ENCODE assay signal across 8 mouse cellular contexts in the genomic region with DNA sequence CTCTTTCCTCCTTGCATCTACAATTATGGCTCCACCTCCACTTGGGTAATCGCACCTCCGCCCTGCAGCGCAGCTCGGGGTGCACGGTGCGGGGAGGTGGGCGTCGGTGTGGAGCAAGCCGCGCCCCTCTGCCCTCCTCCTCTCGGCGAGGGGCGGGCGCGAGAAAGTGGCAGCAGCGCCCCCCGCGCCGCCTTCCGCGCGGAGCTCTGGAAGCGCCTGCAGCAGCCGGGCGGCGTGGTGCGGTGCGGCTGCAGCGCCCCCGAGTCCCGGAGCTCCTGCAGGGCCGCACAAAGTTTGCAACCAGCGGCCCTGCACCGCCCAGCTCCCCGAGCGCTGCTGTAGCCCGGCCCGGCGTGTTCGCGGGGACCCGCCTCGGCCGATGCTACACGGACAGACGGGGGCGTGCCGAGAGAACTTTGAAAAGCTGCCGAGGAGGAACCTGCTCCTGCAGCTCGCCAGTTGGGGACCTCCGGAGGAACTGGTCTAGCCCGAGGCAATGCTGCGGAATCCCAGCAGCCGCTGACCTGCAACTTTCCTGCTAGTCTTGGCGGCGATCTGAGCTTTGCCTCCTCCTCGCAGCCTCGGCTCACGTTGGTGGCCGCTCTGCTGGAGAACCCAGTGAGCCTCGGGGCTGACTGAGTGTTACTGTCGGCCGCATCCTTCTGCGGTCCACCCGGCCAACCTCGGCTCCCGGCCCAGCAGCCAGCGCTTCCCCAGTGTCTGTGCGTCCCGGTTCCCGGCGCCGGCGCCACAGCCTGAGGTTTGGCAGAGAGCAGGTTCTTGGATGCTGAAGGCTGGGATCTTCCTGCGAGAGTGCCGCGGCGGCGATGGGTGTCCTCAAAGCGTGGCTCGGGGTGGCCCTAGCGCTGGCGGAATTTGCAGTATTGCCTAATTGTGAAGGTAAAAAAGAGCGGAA. TPM values are rescaled to one million over a fixed set of nuclear protein-coding genes. Genes with fewer than 3 reads are reported as not detected.
DNase-seq lines count a peak whose midpoint lies in the region; ATAC-seq lines count a peak whose summit lies in the region.

No protein-coding gene starts in this region.

- peak overlapping the region; percentile 3 for H3K27ac ChIP-seq in hindbrain, embryonic 14.5 days

- no peaks in the 10 kb centered on the region for H3K36me3 ChIP-seq in hindbrain, embryonic 14.5 days (replicated peaks; ENCODE audit: control insufficient read depth, insufficient read depth)

- DNase-seq in WW6 (ENCODE audit: low read depth, low spot score), result peak; percentile 45
- peak; percentile 31 to 40 for DNase-seq in cerebellum, postnatal 36 days
- peak; percentile 12 for DNase-seq in gastrocnemius, adult 18-20 months (ENCODE audit: low spot score)
- peak; percentile 68 for DNase-seq in hindbrain, embryonic 14.5 days (ENCODE audit: low spot score)
- peak; percentile 51 for DNase-seq in left cerebral cortex, adult 11 months (ENCODE audit: low spot score)
- peak; percentile 66 for DNase-seq in lung, postnatal 10 days
- DNase-seq in retina, postnatal 1 day, result peak; percentile 83

- no peaks in the 10 kb centered on the region for H3K9me3 ChIP-seq in hindbrain, embryonic 14.5 days (ENCODE audit: control insufficient read depth, low read length)

- peak overlapping the region; percentile 84 for H3K4me2 ChIP-seq in hindbrain, embryonic 14.5 days (replicated peaks)

- under 1% methylated on average over 74 of the region's 84 CpGs for WGBS in hindbrain, embryonic 14.5 days

- H3K27me3 ChIP-seq in hindbrain, embryonic 14.5 days (ENCODE audit: control insufficient read depth, insufficient read depth, low read length), result 0 out of 2 replicates have a peak, but pooled peaks cover 6% of the 10 kb centered on the region

- peak; percentile 89 for ATAC-seq in hindbrain, embryonic 14.5 days (ENCODE audit: low FRiP score)
- no peak for ATAC-seq in erythroid progenitor cell, adult 5-6 weeks (replicated peaks; ENCODE audit: low FRiP score, poor library complexity, severe bottlenecking)

- H3K4me1 ChIP-seq in hindbrain, embryonic 14.5 days (replicated peaks; ENCODE audit: control insufficient read depth, insufficient read depth, low read length), result peaks cover 13% of the 10 kb centered on the region; the same call in 1 of the 2 replicates

- H3K4me3 ChIP-seq in hindbrain, embryonic 14.5 days (replicated peaks; ENCODE audit: low read length), result peak overlapping the region; percentile 61

- peak overlapping the region; percentile 56 for H3K9ac ChIP-seq in hindbrain, embryonic 14.5 days

RNA-seq across cellular contexts. Expression of a gene that starts 0.5 kb away (rescaled TPM):
- 1 to 10 TPM in 1 of 2 experiments, under 1 TPM in 1; 0.84 to 1.1 TPM for total RNA-seq in gastrocnemius, adult 18-20 months (2021)
- 7.0 and 9.8 TPM in 2 replicates for polyA plus RNA-seq in hindbrain, embryonic 14.5 days (2014; fragmentation: Nextera tagmentation; extraction: Ambion mirVana)
- total RNA-seq in erythroid progenitor cell, adult 5-6 weeks (2015; ENCODE audit: low replicate concordance), result not detected in 2 replicates
- total RNA-seq in erythroid progenitor cell, adult 5-6 weeks (2017; ENCODE audit: low replicate concordance), result not detected in 2 replicates

Comparison
In these comparisons a context has a peak if more than half of its experiments do, and no peak if none do; other contexts are left out.
1. DNase-seq: peak in every context shown above with its lines; median percentile 83 in retina, postnatal 1 day; 68 in hindbrain, embryonic 14.5 days; 66 in lung, postnatal 10 days; 51 in left cerebral cortex, adult 11 months; 45 in WW6; 36 in cerebellum, postnatal 36 days; 12 in gastrocnemius, adult 18-20 months.